Mouse (Mus musculus) liver, embryonic 11.5 days (tissue): ENCODE results near the gene 1700088E04Rik. TPM values are rescaled to one million over a fixed set of nuclear protein-coding genes. Genes with fewer than 3 reads are reported as not detected.

Experiments used
- ATAC-seq: fragments of 200-750 bp; cut with Nextera tagmentation; replicated peaks from 2 replicates; pipeline ENCODE4 v1.8.0; 2017; ENCODE audit warnings: moderate number of reproducible peaks, mild to moderate bottlenecking, moderate TSS enrichment, moderate library complexity; ENCODE audit not compliant: low FRiP score
- DNase-seq: peaks from one replicate; pipeline ENCODE4 v3.0.0-alpha.2; 2017; ENCODE audit warnings: low spot score
- H3K27ac ChIP-seq: fragments of 300-500 bp; sonication (generic); 2 replicates; pipeline ENCODE4 v1.5.1; 2014; ENCODE audit warnings: mild to moderate bottlenecking, low read depth, low read length, control low read depth
- H3K27me3 ChIP-seq: fragments of 300-500 bp; sonication (generic); replicated peaks from 2 replicates; pipeline ENCODE4 v1.6.1; 2014; ENCODE audit warnings: low read length, mixed read lengths; ENCODE audit not compliant: control insufficient read depth, insufficient read depth
- H3K36me3 ChIP-seq: fragments of 300-500 bp; sonication (generic); 2 replicates; pipeline ENCODE4 v1.6.1; 2014; ENCODE audit warnings: mild to moderate bottlenecking, low read length, moderate library complexity, mixed read lengths; ENCODE audit not compliant: control insufficient read depth, insufficient read depth
- H3K4me1 ChIP-seq: fragments of 300-500 bp; sonication (generic); replicated peaks from 2 replicates; pipeline ENCODE4 v1.6.1; 2014; ENCODE audit warnings: low read length, mixed read lengths; ENCODE audit not compliant: control insufficient read depth, insufficient read depth
- H3K4me2 ChIP-seq: fragments of 300-500 bp; sonication (generic); 2 replicates; pipeline ENCODE4 v1.6.1; 2014; ENCODE audit warnings: mild to moderate bottlenecking, control low read depth, moderate library complexity
- H3K4me3 ChIP-seq: fragments of 300-500 bp; sonication (generic); 2 replicates; pipeline ENCODE4 v1.5.1; 2014; ENCODE audit warnings: low read depth, low read length, control low read depth
- H3K9ac ChIP-seq: fragments of 300-500 bp; sonication (generic); 2 replicates; pipeline ENCODE4 v1.6.1; 2014; ENCODE audit warnings: low read depth, low read length, control low read depth
- H3K9me3 ChIP-seq: fragments of 300-500 bp; sonication (generic); 2 replicates; pipeline ENCODE4 v1.6.1; 2016; ENCODE audit warnings: low read length, inconsistent platforms, mixed read lengths; ENCODE audit not compliant: control insufficient read depth
- whole genome bisulfite sequencing: fragments of 180-500 bp; shearing (Covaris S2); extraction: QIAGEN DNeasy Blood & Tissue Kit; methylation state at CpG from one replicate; pipeline ENCODE4 v1.1.7; 2014; 5-methylcytosine and 5-hydroxymethylcytosine counted together
- polyA plus RNA-seq: library from polyadenylated mRNA; unstranded; fragments of >200 nt; fragmentation: Nextera tagmentation; extraction: Ambion mirVana; gene quantifications from 2 replicates; pipeline ENCODE4 v1.2.1, GENCODE M21; 2014

1700088E04Rik gene
- polyA plus RNA-seq, 1 experiment from 2014 or later: 1.8 TPM

DNA sequence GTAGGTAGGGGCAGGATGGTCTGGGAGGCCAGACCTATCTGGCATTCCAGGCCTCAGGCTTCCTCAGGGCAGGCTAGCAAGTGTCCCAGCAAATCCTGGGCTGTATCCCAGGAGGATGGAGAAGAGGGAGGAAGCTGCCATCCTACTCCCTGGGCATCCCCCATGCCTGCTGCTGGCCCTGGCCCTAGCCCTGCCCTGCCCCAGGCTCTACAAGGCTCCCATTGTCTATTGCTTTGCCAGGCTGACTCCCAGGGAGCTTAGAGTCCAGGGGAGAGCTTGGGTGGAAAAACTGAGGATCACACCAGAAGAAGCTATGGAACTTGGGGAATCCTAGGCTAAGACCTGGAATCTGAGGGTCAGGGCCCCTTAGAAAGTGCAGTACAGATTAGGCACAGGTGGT, 39.5 kb downstream of the 1700088E04Rik start:
- H3K27me3 ChIP-seq: no peaks in the 10 kb centered on the region
- no peak overlapping the region for H3K9ac ChIP-seq
- no peaks in the 10 kb centered on the region for H3K36me3 ChIP-seq
- H3K9me3 ChIP-seq: no peaks in the 10 kb centered on the region
- no peak overlapping the region for H3K4me3 ChIP-seq
- DNase-seq (no peak), ATAC-seq (no peak)
- H3K4me2 ChIP-seq: no peak overlapping the region
- peaks cover 33% of the 10 kb centered on the region for H3K4me1 ChIP-seq
- H3K27ac ChIP-seq: no peak overlapping the region

GRCm38 (mm10) chr15:79100391-79100790, 40.7 kb downstream of the 1700088E04Rik start:
- no peak overlapping the region for H3K4me3 ChIP-seq
- no peak overlapping the region for H3K27ac ChIP-seq
- DNase-seq: no peak
- no peak overlapping the region for H3K4me2 ChIP-seq
- WGBS: 81% methylated on average over 4 of the region's 4 CpGs
- peaks cover 28% of the 10 kb centered on the region for H3K4me1 ChIP-seq
- no peaks in the 10 kb centered on the region for H3K27me3 ChIP-seq
- H3K36me3 ChIP-seq: no peaks in the 10 kb centered on the region; the same call in 1 of the 2 replicates
- H3K9ac ChIP-seq: no peak overlapping the region
- no peaks in the 10 kb centered on the region for H3K9me3 ChIP-seq
- no peak for ATAC-seq

GRCm38 (mm10) chr15:79099456-79099855, 41.6 kb downstream of the 1700088E04Rik start:
- no peak overlapping the region for H3K9ac ChIP-seq
- H3K36me3 ChIP-seq: peaks cover 2% of the 10 kb centered on the region; the same call in 1 of the 2 replicates
- ATAC-seq: no peak
- 57% methylated on average over 4 of the region's 4 CpGs for WGBS
- no peak for DNase-seq
- no peaks in the 10 kb centered on the region for H3K9me3 ChIP-seq
- H3K4me3 ChIP-seq: no peak overlapping the region
- no peaks in the 10 kb centered on the region for H3K27me3 ChIP-seq
- peak overlapping the region; percentile 25 for H3K27ac ChIP-seq
- H3K4me2 ChIP-seq: no peak overlapping the region
- H3K4me1 ChIP-seq: peaks cover 28% of the 10 kb centered on the region

DNA sequence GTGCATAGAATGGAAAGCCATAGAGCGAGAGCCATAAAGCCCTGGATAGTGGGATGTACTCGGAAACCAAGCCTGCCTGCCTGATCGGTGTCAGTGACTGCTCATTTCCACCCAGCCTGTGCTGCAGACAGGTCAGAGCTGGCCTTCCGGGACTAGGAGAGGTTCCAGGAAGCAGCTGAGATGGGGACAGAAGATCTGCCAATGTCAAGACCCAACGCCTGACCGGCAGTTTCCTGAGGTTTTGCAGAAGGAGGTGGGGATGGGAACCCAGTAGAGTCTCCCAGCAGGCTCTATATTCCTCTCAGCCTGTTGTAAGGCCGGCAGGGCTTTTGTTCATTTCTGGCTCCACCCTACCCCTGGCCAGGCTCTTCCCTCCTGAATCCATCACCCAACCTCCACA, 42.2 kb downstream of the 1700088E04Rik start:
- Histone ChIP-seq H3K4me1 (peaks cover 28% of the 10 kb centered on the region), H3K36me3 (peaks cover 8% of the 10 kb centered on the region), H3K27ac (peak overlapping the region; percentile 25), H3K27me3 (no peaks in the 10 kb centered on the region), H3K9me3 (no peaks in the 10 kb centered on the region), H3K4me2 (no peak overlapping the region; the same call in 1 of the 2 replicates), H3K4me3 (no peak overlapping the region), H3K9ac (peak overlapping the region; percentile 2; the same call in 1 of the 2 replicates)
- DNase-seq: no peak
- WGBS: 28% methylated on average over 7 of the region's 7 CpGs
- ATAC-seq: no peak

- H3K9me3 ChIP-seq: no peaks in the 10 kb centered on the region
- 49% methylated on average over 5 of the region's 5 CpGs for WGBS
- H3K4me1 ChIP-seq: peaks cover 28% of the 10 kb centered on the region
- H3K27ac ChIP-seq: no peak overlapping the region
- H3K27me3 ChIP-seq: no peaks in the 10 kb centered on the region
- no peak for DNase-seq
- peak overlapping the region; percentile 5; the same call in 1 of the 2 replicates for H3K4me2 ChIP-seq
- ATAC-seq: no peak
- H3K4me3 ChIP-seq: no peak overlapping the region
- H3K36me3 ChIP-seq: peaks cover 12% of the 10 kb centered on the region
- H3K9ac ChIP-seq: 0 out of 2 replicates have a peak overlapping the region, but pooled peaks have one; percentile 2
These were observed 42.8 kb downstream of the 1700088E04Rik start for GRCm38 (mm10) chr15:79098220-79098619.

DNA sequence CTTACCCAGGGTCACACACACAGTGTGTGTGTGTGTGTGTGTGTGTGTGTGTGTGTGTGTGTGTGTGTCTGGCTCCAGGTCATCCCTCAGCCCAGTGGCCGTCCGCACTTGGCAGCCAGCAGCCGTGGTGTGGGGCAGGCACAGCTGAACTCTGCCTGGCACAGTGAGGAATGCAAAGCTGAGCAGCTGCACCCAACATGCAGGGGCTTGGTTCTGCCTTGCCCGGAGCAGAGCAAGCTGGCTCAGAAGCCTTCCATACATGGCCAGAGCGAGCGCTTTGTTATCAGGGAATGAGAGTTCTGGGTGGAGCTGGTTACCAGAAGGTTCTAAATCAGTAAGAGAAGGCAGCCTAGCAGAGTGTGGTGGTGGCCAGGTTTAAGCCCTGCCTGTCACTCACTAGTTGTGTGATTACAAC, 43.4 kb downstream of the 1700088E04Rik start:
- Histone ChIP-seq H3K4me1 (peaks cover 28% of the 10 kb centered on the region), H3K27me3 (no peaks in the 10 kb centered on the region), H3K36me3 (peaks cover 16% of the 10 kb centered on the region), H3K4me2 (no peak overlapping the region), H3K27ac (peak overlapping the region; percentile 46; the same call in 1 of the 2 replicates), H3K9me3 (no peaks in the 10 kb centered on the region), H3K9ac (no peak overlapping the region), H3K4me3 (no peak overlapping the region)
- DNase-seq (no peak), ATAC-seq (peak; percentile 76)
- WGBS: 21% methylated on average over 6 of the region's 6 CpGs

- Histone ChIP-seq H3K4me3 (no peak overlapping the region), H3K36me3 (peaks cover 21% of the 10 kb centered on the region), H3K9me3 (no peaks in the 10 kb centered on the region), H3K27me3 (no peaks in the 10 kb centered on the region), H3K9ac (no peak overlapping the region), H3K4me2 (no peak overlapping the region), H3K27ac (peak overlapping the region; percentile 46; the same call in 1 of the 2 replicates), H3K4me1 (peaks cover 28% of the 10 kb centered on the region)
- DNase-seq (no peak), ATAC-seq (no peak)
- 29% methylated on average over 2 of the region's 2 CpGs for WGBS
These were observed 43.9 kb downstream of the 1700088E04Rik start for GRCm38 (mm10) chr15:79097135-79097534.

GRCm38 (mm10) chr15:79096556-79096955, 44.5 kb downstream of the 1700088E04Rik start:
- Histone ChIP-seq H3K27me3 (no peaks in the 10 kb centered on the region), H3K4me3 (no peak overlapping the region), H3K9ac (no peak overlapping the region), H3K4me2 (no peak overlapping the region), H3K9me3 (no peaks in the 10 kb centered on the region), H3K36me3 (peaks cover 24% of the 10 kb centered on the region), H3K4me1 (peaks cover 28% of the 10 kb centered on the region), H3K27ac (no peak overlapping the region)
- no peak for ATAC-seq
- no peak for DNase-seq
- WGBS: 78% methylated on average over 3 of the region's 3 CpGs

GRCm38 (mm10) chr15:79095483-79095882, 45.6 kb downstream of the 1700088E04Rik start:
- H3K36me3 ChIP-seq: peaks cover 35% of the 10 kb centered on the region
- H3K9ac ChIP-seq: no peak overlapping the region

More at GRCm38 (mm10) chr15:79095483-79095882, 45.6 kb downstream of the 1700088E04Rik start:
- H3K4me3 ChIP-seq: no peak overlapping the region
- DNase-seq: no peak
- ATAC-seq: no peak
- H3K4me1 ChIP-seq: peaks cover 28% of the 10 kb centered on the region
- no peaks in the 10 kb centered on the region for H3K9me3 ChIP-seq
- WGBS: 91% methylated on average over 5 of the region's 5 CpGs
- H3K4me2 ChIP-seq: no peak overlapping the region
- no peak overlapping the region for H3K27ac ChIP-seq
- H3K27me3 ChIP-seq: no peaks in the 10 kb centered on the region
